Mouse (Mus musculus) limb, embryonic 11.5 days (tissue): ENCODE data around the gene Avp. TPM values are rescaled to one million over a fixed set of nuclear protein-coding genes. Genes with fewer than 3 reads are reported as not detected.

Source experiments
- ATAC-seq: fragments of 200-750 bp; cut with Nextera tagmentation; 2 replicates; pipeline ENCODE4 v1.8.0; 2017; ENCODE audit warnings: low read depth; ENCODE audit not compliant: insufficient number of reproducible peaks, low FRiP score, low TSS enrichment
- DNase-seq: peaks from one replicate; pipeline ENCODE4 v3.0.0-alpha.2; 2015; ENCODE audit warnings: low spot score
- H3K27ac ChIP-seq: fragments of 300-500 bp; sonication (generic); replicated peaks from 2 replicates; pipeline ENCODE4 v1.5.1; 2014; ENCODE audit warnings: low read depth, mild to moderate bottlenecking, low read length
- H3K27me3 ChIP-seq: fragments of 300-500 bp; sonication (generic); 2 replicates; pipeline ENCODE4 v1.6.1; 2014; ENCODE audit warnings: mild to moderate bottlenecking, low read length, mixed read lengths; ENCODE audit not compliant: control insufficient read depth, insufficient read depth
- H3K36me3 ChIP-seq: fragments of 300-500 bp; sonication (generic); 2 replicates; pipeline ENCODE4 v1.6.1; 2014; ENCODE audit warnings: mild to moderate bottlenecking, low read length, moderate library complexity, mixed read lengths; ENCODE audit not compliant: control insufficient read depth, insufficient read depth
- H3K4me1 ChIP-seq: fragments of 300-500 bp; sonication (generic); 2 replicates; pipeline ENCODE4 v1.6.1; 2014; ENCODE audit warnings: low read length, mixed read lengths; ENCODE audit not compliant: control insufficient read depth, insufficient read depth
- H3K4me2 ChIP-seq: fragments of 300-500 bp; sonication (generic); 2 replicates; pipeline ENCODE4 v1.6.1; 2014; ENCODE audit warnings: low read depth, mild to moderate bottlenecking, moderate library complexity; ENCODE audit not compliant: severe bottlenecking
- H3K4me3 ChIP-seq: fragments of 300-500 bp; sonication (generic); 2 replicates; pipeline ENCODE4 v1.5.1; 2014; ENCODE audit warnings: low read depth, low read length
- H3K9ac ChIP-seq: fragments of 300-500 bp; sonication (generic); 2 replicates; pipeline ENCODE4 v1.6.1; 2014; ENCODE audit warnings: mild to moderate bottlenecking, low read length
- H3K9me3 ChIP-seq: fragments of 300-500 bp; sonication (generic); 2 replicates; pipeline ENCODE4 v1.6.1; 2016; ENCODE audit warnings: low read length; ENCODE audit not compliant: control insufficient read depth
- WGBS: fragments of 180-500 bp; shearing (Covaris S2); extraction: QIAGEN DNeasy Blood & Tissue Kit; methylation state at CpG from one replicate; pipeline ENCODE4 v1.1.7; 2014; 5-methylcytosine and 5-hydroxymethylcytosine counted together
- polyA plus RNA-seq: library from polyadenylated mRNA; unstranded; fragments of >200 nt; fragmentation: Nextera tagmentation; extraction: Ambion mirVana; gene quantifications from 2 replicates; pipeline ENCODE4 v1.2.1, GENCODE M21; 2014

Avp gene
- polyA plus RNA-seq, 1 experiment from 2014 or later = not detected

DNA sequence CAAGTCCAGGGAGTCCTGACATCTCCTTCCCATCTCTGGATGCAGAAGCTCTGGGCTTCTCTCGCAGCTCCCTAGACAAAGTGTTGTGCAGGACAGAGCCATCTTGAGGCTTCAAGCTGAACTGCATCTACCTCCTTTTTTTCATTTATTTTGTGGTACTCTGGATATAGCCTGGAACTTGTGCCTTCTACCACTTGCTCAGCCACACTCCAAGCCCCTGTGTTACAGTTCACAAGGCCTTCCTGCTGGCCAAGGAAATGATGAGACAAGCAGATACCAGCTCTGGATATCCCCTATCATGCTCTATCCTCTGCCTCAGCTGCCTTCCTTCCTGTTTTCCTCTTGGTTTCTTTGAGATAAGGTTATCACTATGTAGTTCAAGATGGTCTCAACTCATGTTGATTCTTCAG lies 15.3 kb upstream of the Avp start:
- Histone ChIP-seq H3K9ac (no peak overlapping the region), H3K36me3 (peaks cover 8% of the 10 kb centered on the region; the same call in 1 of the 2 replicates), H3K4me2 (no peak overlapping the region), H3K27me3 (no peaks in the 10 kb centered on the region), H3K4me3 (no peak overlapping the region), H3K9me3 (no peaks in the 10 kb centered on the region), H3K27ac (no peak overlapping the region), H3K4me1 (no peaks in the 10 kb centered on the region)
- no peak for ATAC-seq
- DNase-seq = peak; percentile 30
- WGBS = 21% methylated on average over 1 of the region's 1 CpGs

- Histone ChIP-seq H3K4me3 (no peak overlapping the region), H3K4me1 (no peaks in the 10 kb centered on the region), H3K9me3 (no peaks in the 10 kb centered on the region), H3K4me2 (no peak overlapping the region), H3K27ac (no peak overlapping the region), H3K9ac (no peak overlapping the region), H3K27me3 (no peaks in the 10 kb centered on the region), H3K36me3 (peaks cover 10% of the 10 kb centered on the region; the same call in 1 of the 2 replicates)
- ATAC-seq (no peak), DNase-seq (no peak)
- 91% methylated on average over 1 of the region's 1 CpGs for WGBS
Measured at GRCm38 (mm10) chr2:130595596-130595995, 13.2 kb upstream of the Avp start.

- Histone ChIP-seq H3K27ac (no peak overlapping the region), H3K4me1 (no peaks in the 10 kb centered on the region), H3K36me3 (peaks cover 4% of the 10 kb centered on the region; the same call in 1 of the 2 replicates), H3K27me3 (no peaks in the 10 kb centered on the region), H3K4me2 (no peak overlapping the region), H3K4me3 (no peak overlapping the region), H3K9me3 (no peaks in the 10 kb centered on the region), H3K9ac (no peak overlapping the region)
- DNase-seq (no peak), ATAC-seq (no peak)
- WGBS = 92% methylated on average over 2 of the region's 2 CpGs
Measured at GRCm38 (mm10) chr2:130591016-130591415, 8.7 kb upstream of the Avp start.

- Histone ChIP-seq H3K9me3 (no peaks in the 10 kb centered on the region), H3K27ac (no peak overlapping the region), H3K4me2 (no peak overlapping the region), H3K9ac (no peak overlapping the region), H3K27me3 (no peaks in the 10 kb centered on the region), H3K4me3 (no peak overlapping the region), H3K36me3 (peaks cover 4% of the 10 kb centered on the region; the same call in 1 of the 2 replicates), H3K4me1 (no peaks in the 10 kb centered on the region)
- WGBS = 94% methylated on average over 2 of the region's 2 CpGs
- DNase-seq = no peak
- ATAC-seq = no peak
Measured at GRCm38 (mm10) chr2:130589761-130590160, 7.4 kb upstream of the Avp start.

- WGBS = 75% methylated on average over 4 of the region's 4 CpGs
- no peaks in the 10 kb centered on the region for H3K4me1 ChIP-seq
- no peak overlapping the region for H3K27ac ChIP-seq
- ATAC-seq (no peak), DNase-seq (no peak)
- H3K36me3 ChIP-seq = peaks cover 4% of the 10 kb centered on the region; the same call in 1 of the 2 replicates
- no peaks in the 10 kb centered on the region for H3K27me3 ChIP-seq
- H3K9ac ChIP-seq = no peak overlapping the region
- no peaks in the 10 kb centered on the region for H3K9me3 ChIP-seq
- H3K4me3 ChIP-seq = no peak overlapping the region
- no peak overlapping the region for H3K4me2 ChIP-seq
Measured at GRCm38 (mm10) chr2:130589157-130589556, 6.8 kb upstream of the Avp start.

GRCm38 (mm10) chr2:130588373-130588772 lies 6.0 kb upstream of the Avp start:
- H3K27ac ChIP-seq = no peak overlapping the region
- ATAC-seq (no peak), DNase-seq (no peak)
- no peaks in the 10 kb centered on the region for H3K27me3 ChIP-seq
- no peaks in the 10 kb centered on the region for H3K9me3 ChIP-seq
- H3K4me2 ChIP-seq = no peak overlapping the region
- H3K4me3 ChIP-seq = no peak overlapping the region
- H3K36me3 ChIP-seq = peaks cover 4% of the 10 kb centered on the region; the same call in 1 of the 2 replicates
- no peak overlapping the region for H3K9ac ChIP-seq
- no peaks in the 10 kb centered on the region for H3K4me1 ChIP-seq
- WGBS = 77% methylated on average over 2 of the region's 2 CpGs

DNA sequence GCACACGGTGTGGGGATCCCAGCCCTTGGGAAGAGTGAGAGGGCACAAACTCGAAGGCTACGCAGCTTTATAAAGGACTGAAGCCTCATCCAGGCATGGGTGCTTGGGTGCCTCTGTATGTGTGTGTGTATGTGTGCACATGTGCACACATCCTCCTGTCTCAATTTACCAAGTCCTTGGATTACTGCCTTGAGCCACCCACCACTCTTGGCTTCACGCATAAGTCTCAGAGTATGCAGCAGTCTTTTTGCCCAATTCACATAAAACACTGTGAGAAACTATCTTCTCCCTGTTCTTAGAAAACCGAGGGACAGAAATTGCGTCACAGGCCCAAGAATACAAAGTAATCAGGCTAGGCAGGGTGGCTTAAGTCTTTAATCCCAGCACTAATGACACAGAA lies 3.7 kb upstream of the Avp start:
- 85% methylated on average over 6 of the region's 6 CpGs for whole genome bisulfite sequencing
- ATAC-seq (no peak), DNase-seq (no peak)
- H3K36me3 ChIP-seq = no peaks in the 10 kb centered on the region
- no peaks in the 10 kb centered on the region for H3K4me1 ChIP-seq
- H3K4me2 ChIP-seq = no peak overlapping the region
- peaks cover 19% of the 10 kb centered on the region for H3K27me3 ChIP-seq
- no peak overlapping the region for H3K27ac ChIP-seq
- H3K9me3 ChIP-seq = no peaks in the 10 kb centered on the region
- H3K9ac ChIP-seq = no peak overlapping the region
- no peak overlapping the region for H3K4me3 ChIP-seq

- 82% methylated on average over 10 of the region's 10 CpGs for WGBS
- no peaks in the 10 kb centered on the region for H3K4me1 ChIP-seq
- no peaks in the 10 kb centered on the region for H3K36me3 ChIP-seq
- no peak overlapping the region for H3K27ac ChIP-seq
- peaks cover 39% of the 10 kb centered on the region for H3K27me3 ChIP-seq
- H3K9me3 ChIP-seq = no peaks in the 10 kb centered on the region
- ATAC-seq (no peak), DNase-seq (no peak)
- H3K4me2 ChIP-seq = no peak overlapping the region
- no peak overlapping the region for H3K4me3 ChIP-seq
- H3K9ac ChIP-seq = no peak overlapping the region
Measured at GRCm38 (mm10) chr2:130583902-130584560, 1.7 kb upstream of the Avp start.

DNA sequence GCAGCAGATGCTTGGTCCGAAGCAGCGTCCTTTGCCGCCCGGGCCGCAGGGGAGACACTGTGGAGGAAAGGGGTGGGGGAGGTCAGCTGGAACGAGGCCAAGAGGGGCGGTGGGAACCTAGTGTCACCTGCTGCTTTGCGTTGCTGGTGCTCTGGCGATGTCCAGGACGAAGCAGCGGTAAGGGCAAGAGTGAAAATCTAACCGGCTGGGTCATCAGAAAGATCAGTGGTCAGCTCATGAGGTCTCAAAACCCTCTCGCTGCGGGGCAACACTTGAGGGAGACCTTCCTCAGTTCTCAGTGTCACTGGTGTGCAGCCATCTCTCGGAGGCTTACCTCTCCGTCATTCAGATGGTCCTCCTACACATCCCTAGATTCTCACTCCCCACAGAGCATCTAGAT lies 1.2 kb downstream of the Avp start:
- H3K4me1 ChIP-seq = 0 out of 2 replicates have a peak, but pooled peaks cover 4% of the 10 kb centered on the region
- peaks cover 65% of the 10 kb centered on the region for H3K27me3 ChIP-seq
- H3K4me3 ChIP-seq = peak overlapping the region; percentile 21; the same call in 1 of the 2 replicates
- no peak overlapping the region for H3K9ac ChIP-seq
- 3% methylated on average over 16 of the region's 16 CpGs for WGBS
- ATAC-seq = no peak
- H3K36me3 ChIP-seq = no peaks in the 10 kb centered on the region
- H3K4me2 ChIP-seq = peak overlapping the region; percentile 41
- DNase-seq = no peak
- no peaks in the 10 kb centered on the region for H3K9me3 ChIP-seq
- H3K27ac ChIP-seq = no peak overlapping the region
